Mouse (Mus musculus) heart, adult 2 months (tissue): ENCODE data around the gene Zdhhc5. TPM values are rescaled to one million over a fixed set of nuclear protein-coding genes. Genes with fewer than 3 reads are reported as not detected.

Experiments used
- DNase-seq, 2 experiments: peaks; one replicate each; pipeline ENCODE4 v3.0.0; 2021
- H3K27ac ChIP-seq: fragments of 200-600 bp; 2 replicates; pipeline ENCODE4 v1.8.1; 2022
- H3K27me3 ChIP-seq: fragments of 200-500 bp; 2 replicates; pipeline ENCODE4 v1.6.1; 2012; ENCODE audit warnings: mild to moderate bottlenecking, low read length, inconsistent platforms, mixed read lengths; ENCODE audit not compliant: control insufficient read depth, insufficient read depth
- H3K36me3 ChIP-seq: fragments of 200-500 bp; 2 replicates; pipeline ENCODE4 v1.6.1; 2012; ENCODE audit warnings: low read length, inconsistent platforms; ENCODE audit not compliant: control insufficient read depth, insufficient read depth
- H3K4me1 ChIP-seq: fragments of 200-500 bp; 2 replicates; pipeline ENCODE4 v1.6.1; 2011; ENCODE audit warnings: low read length; ENCODE audit not compliant: control insufficient read depth, insufficient read depth
- H3K4me3 ChIP-seq: fragments of 200-600 bp; 2 replicates; pipeline ENCODE4 v1.8.1; 2022
- H3K79me2 ChIP-seq: fragments of 200-500 bp; replicated peaks from 2 replicates; pipeline ENCODE4 v1.6.1; 2012; ENCODE audit warnings: mild to moderate bottlenecking, inconsistent platforms, low read length, moderate library complexity, mixed read lengths; ENCODE audit not compliant: control insufficient read depth, insufficient read depth
- H3K9ac ChIP-seq: fragments of 200-500 bp; 2 replicates; pipeline ENCODE4 v1.6.1; 2012; ENCODE audit warnings: low read depth, mild to moderate bottlenecking, control low read depth, inconsistent platforms, low read length, mixed read lengths
- CTCF ChIP-seq: fragments of 200-600 bp; IDR thresholded peaks from 2 replicates; pipeline ENCODE4 v1.8.1; 2022; ENCODE audit warnings: antibody characterized with exemption, mild to moderate bottlenecking, moderate library complexity
- EP300 ChIP-seq: fragments of 200-500 bp; IDR thresholded peaks from 2 replicates; pipeline ENCODE4 v1.6.1; 2011; ENCODE audit warnings: low read depth, low read length, control low read depth; ENCODE audit not compliant: insufficient read depth
- POLR2A ChIP-seq: fragments of 200-500 bp; IDR thresholded peaks from 2 replicates; pipeline ENCODE4 v1.6.1; 2011; ENCODE audit warnings: mild to moderate bottlenecking, low read depth, low read length, control low read depth; ENCODE audit not compliant: insufficient read depth
- WGBS: fragments of 180-500 bp; shearing (Covaris S2); methylation state at CpG from one replicate; pipeline ENCODE4 v1.1.7; 2018; 5-methylcytosine and 5-hydroxymethylcytosine counted together
- intact Hi-C: fragments of 180-260 bp; cut with DNase I; formaldehyde crosslinking; loops from one replicate; pipeline ENCODE4 v1.15.1; 2025
- polyA plus RNA-seq: library from polyadenylated mRNA; depleted of rRNA; stranded (reverse); fragments of >200 nt; gene quantifications from 2 replicates; pipeline ENCODE4 v1.2.3, GENCODE M21; 2012
- total RNA-seq, 2 experiments: library from RNA; stranded (reverse); gene quantifications; 2 replicates each; pipeline ENCODE4 v1.2.3; 2021

Gene Zdhhc5
- total and polyA plus RNA-seq, 3 experiments, result 47.6 to 72.5 (median 62.8) TPM

DNA sequence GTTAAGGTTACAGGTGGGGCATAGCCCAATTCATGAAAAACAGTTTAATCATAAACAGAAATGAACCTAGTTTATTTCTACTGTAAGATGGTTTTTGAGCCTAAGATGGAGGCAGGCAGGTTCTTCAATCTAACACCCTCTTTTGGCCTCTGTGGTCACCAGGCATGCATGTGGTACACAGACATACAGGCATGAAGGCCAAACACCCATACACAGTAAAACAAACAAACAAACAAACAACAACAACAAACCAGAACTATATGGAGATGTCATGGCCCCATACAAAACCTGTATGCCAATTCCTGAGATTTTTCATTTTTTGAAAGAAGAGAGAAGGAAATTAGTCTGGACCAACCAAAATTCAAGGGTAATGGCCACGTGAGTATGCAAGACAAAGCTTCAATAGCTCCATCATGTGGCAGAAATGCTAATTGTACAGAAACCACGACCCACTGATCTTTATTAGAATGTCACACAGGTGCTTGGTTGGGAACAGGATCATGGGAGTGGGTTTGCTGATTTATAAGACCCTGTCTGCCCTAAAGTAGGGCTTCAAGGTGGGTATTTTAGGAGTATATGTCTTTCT is 43.7 kb upstream of the Zdhhc5 start:
- H3K27ac ChIP-seq, result no peak overlapping the region
- TF ChIP-seq CTCF (peak; percentile 78), POLR2A (no peak)
- H3K27me3 ChIP-seq, result no peaks in the 10 kb centered on the region
- DNase-seq, result no peak
- no peak overlapping the region for H3K4me3 ChIP-seq
- intact Hi-C loops, result loop anchor here (2.0 to 5.0 kb wide), 2 partner anchors 20 to 301 kb away; no protein-coding TSS in a partner anchor
- H3K4me1 ChIP-seq, result no peaks in the 10 kb centered on the region
- H3K36me3 ChIP-seq, result no peaks in the 10 kb centered on the region
- 0% methylated on average over 2 of the region's 2 CpGs for WGBS
- H3K9ac ChIP-seq, result no peak overlapping the region
- no peaks in the 10 kb centered on the region for H3K79me2 ChIP-seq

DNA sequence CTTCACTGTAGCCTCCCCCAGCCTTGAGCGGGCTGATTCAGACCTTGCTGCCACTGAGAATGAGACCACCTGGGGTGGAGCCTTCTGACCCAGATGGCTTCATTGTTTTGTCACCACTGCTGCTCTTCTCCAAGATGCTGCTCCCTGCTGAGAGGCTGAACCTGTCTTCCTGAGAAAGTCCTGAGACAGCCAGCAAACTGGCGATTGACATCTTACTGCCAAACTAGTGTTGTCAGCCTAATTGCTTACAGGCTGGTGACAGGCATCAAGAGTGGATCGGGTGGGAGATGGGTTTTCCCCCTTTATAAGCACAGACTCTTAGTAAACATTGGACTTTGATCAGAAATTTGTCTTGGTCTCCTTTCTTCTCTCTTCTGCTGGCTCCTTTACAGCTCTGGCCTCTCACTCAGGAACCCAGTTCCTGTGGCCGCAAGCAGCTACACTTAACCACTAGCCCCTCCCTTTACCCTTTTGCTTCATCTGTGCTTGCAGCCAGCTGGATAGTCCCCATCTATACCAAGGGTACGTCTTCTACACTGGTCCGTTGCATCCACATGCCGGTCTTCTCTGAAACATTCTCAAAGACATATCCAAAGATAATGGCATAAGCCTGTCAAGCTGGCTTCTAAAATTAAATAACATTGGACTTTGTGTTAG is 42.2 kb upstream of the Zdhhc5 start:
- Histone ChIP-seq H3K9ac (no peak overlapping the region), H3K27me3 (no peaks in the 10 kb centered on the region), H3K4me1 (no peaks in the 10 kb centered on the region), H3K27ac (no peak overlapping the region), H3K36me3 (no peaks in the 10 kb centered on the region), H3K4me3 (no peak overlapping the region), H3K79me2 (no peaks in the 10 kb centered on the region)
- intact Hi-C loops, result loop anchor here (5.0 kb wide), 1 partner anchor 300 kb away; no protein-coding TSS in a partner anchor
- WGBS, result 72% methylated on average over 7 of the region's 7 CpGs
- DNase-seq, result no peak
- TF ChIP-seq EP300 (no peak), CTCF (no peak), POLR2A (no peak)

DNA sequence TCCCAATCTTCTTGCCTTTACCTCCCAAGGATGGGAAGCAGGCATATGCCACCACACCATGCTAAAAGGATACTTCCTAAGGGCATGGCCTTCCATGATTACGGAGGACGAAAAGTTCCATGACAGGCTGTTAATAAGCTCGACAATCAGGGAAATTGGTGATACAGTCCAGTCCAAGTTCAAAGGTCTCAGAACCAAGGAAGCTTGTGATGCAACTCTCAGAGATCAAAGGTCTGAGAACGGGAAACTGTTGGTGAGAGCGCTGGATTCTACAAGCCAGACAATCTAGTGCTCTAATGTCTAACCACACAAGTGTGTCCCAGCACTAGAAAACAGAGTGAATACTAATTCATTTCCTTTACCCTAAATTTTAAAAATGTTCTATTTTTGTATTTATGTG is 41.3 kb upstream of the Zdhhc5 start:
- Histone ChIP-seq H3K4me1 (no peaks in the 10 kb centered on the region), H3K27me3 (no peaks in the 10 kb centered on the region), H3K36me3 (no peaks in the 10 kb centered on the region), H3K27ac (no peak overlapping the region), H3K4me3 (no peak overlapping the region), H3K79me2 (no peaks in the 10 kb centered on the region), H3K9ac (no peak overlapping the region)
- no peak for TF ChIP-seq EP300
- no peak for TF ChIP-seq CTCF
- no peak for TF ChIP-seq POLR2A
- WGBS, result 62% methylated on average over 5 of the region's 5 CpGs
- intact Hi-C loops, result loop anchor here (5.0 kb wide), 1 partner anchor 299 kb away; no protein-coding TSS in a partner anchor
- DNase-seq, result no peak

GRCm38 (mm10) chr2:84750115-84750514 is 35.1 kb upstream of the Zdhhc5 start:
- H3K36me3 ChIP-seq, result no peaks in the 10 kb centered on the region
- H3K4me1 ChIP-seq, result no peaks in the 10 kb centered on the region; the same call in 1 of the 2 replicates
- intact Hi-C loops, result no loop called here
- WGBS, result 35% methylated on average over 6 of the region's 6 CpGs
- no peaks in the 10 kb centered on the region for H3K27me3 ChIP-seq
- DNase-seq, result peak in 1 of 2 experiments; percentile 48
- H3K9ac ChIP-seq, result no peak overlapping the region
- H3K27ac ChIP-seq, result no peak overlapping the region
- H3K79me2 ChIP-seq, result no peaks in the 10 kb centered on the region
- TF ChIP-seq CTCF (no peak), EP300 (0 out of 2 replicates have a peak, but pooled peaks have one; percentile 29)
- no peak overlapping the region for H3K4me3 ChIP-seq

GRCm38 (mm10) chr2:84744126-84744525 is 29.1 kb upstream of the Zdhhc5 start:
- no peak for DNase-seq
- Histone ChIP-seq H3K79me2 (no peaks in the 10 kb centered on the region), H3K4me1 (no peaks in the 10 kb centered on the region; the same call in 1 of the 2 replicates), H3K27ac (no peak overlapping the region; the same call in 1 of the 2 replicates), H3K27me3 (no peaks in the 10 kb centered on the region), H3K9ac (peak overlapping the region; percentile 53), H3K36me3 (no peaks in the 10 kb centered on the region), H3K4me3 (peak overlapping the region; percentile 41)
- intact Hi-C loops, result no loop called here
- no peak for TF ChIP-seq CTCF
- TF ChIP-seq EP300, result no peak
- no peak for TF ChIP-seq POLR2A
- 12% methylated on average over 10 of the region's 10 CpGs for WGBS

DNA sequence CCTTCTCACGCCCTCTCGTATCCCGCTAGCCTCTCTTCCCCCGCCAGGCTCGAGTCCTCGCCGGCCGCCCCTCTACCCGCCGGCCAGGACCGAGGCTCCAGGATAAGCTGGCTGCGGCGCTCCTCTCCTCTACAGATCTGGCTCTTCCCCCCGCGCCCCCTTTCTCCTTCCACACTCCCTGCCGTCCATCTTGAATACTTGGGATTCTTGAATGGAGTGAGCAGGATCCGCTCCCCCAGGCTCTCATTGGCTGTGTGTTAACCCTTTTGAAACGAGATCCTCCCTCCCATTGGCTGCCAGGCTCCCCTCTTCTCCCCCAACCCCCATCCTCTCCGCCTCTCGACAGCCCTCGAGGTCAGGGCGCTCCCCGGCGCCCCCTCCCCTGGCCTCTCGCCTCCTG is 28.6 kb upstream of the Zdhhc5 start, which contains the start of gene Gm19426:
TSS of gene Gm19426 (minus strand) at position 95 of the 400 bp plus-strand sequence.
- peak within 1 kb of the TSS; percentile 75 for H3K27ac ChIP-seq
- TF ChIP-seq EP300 (no peak), POLR2A (peak; percentile 54), CTCF (no peak)
- no peaks in the 10 kb centered on the region for H3K27me3 ChIP-seq
- no peaks in the 10 kb centered on the region for H3K79me2 ChIP-seq
- WGBS, result 1% methylated on average over 25 of the region's 25 CpGs
- H3K9ac ChIP-seq, result peak within 1 kb of the TSS; percentile 53
- H3K4me1 ChIP-seq, result no peaks in the 10 kb centered on the region; the same call in 1 of the 2 replicates
- H3K36me3 ChIP-seq, result no peaks in the 10 kb centered on the region
- DNase-seq, result peak; percentile 67
- H3K4me3 ChIP-seq, result peak within 1 kb of the TSS; percentile 57
- intact Hi-C loops, result no loop called here
